Comparison of ENCODE assay signal across 9 mouse cellular contexts in genomic region chr5:92503356-92503847, GRCm38 (mm10). TPM values are rescaled to one million over a fixed set of nuclear protein-coding genes. Genes with fewer than 3 reads are reported as not detected.
DNase-seq lines count a peak whose midpoint lies in the region; ATAC-seq and TF ChIP-seq lines count a peak whose summit lies in the region.
"Had no signal": no experiment of that assay in that cellular context is flagged by ENCODE, and none has a peak within 500 bp of the region (broad histone marks: within the 10 kb centered on the region; RNA-seq: fewer than 3 reads in every experiment).

No protein-coding gene starts in this region.

- WGBS in embryonic facial prominence, embryonic 15.5 days: 82% methylated on average over 9 of the region's 9 CpGs
- WGBS in limb, embryonic 15.5 days: 82% methylated on average over 9 of the region's 9 CpGs
- WGBS in stomach, embryonic 15.5 days: 85% methylated on average over 9 of the region's 9 CpGs

- no peaks in the 10 kb centered on the region for H3K9me3 ChIP-seq in embryonic facial prominence, embryonic 15.5 days (replicated peaks)
- H3K9me3 ChIP-seq in limb, embryonic 15.5 days: no peaks in the 10 kb centered on the region
- H3K9me3 ChIP-seq in stomach, embryonic 15.5 days: no peaks in the 10 kb centered on the region

- no peak overlapping the region for H3K27ac ChIP-seq in left cerebral cortex, adult 2 months
- no peak overlapping the region for H3K27ac ChIP-seq in embryonic facial prominence, embryonic 15.5 days (replicated peaks)
- no peak overlapping the region for H3K27ac ChIP-seq in limb, embryonic 15.5 days
- H3K27ac ChIP-seq in stomach, embryonic 15.5 days: no peak overlapping the region

- no peak; the same call in none of the 2 replicates for TF ChIP-seq CTCF in left cerebral cortex, adult 2 months (IDR thresholded peaks at IDR 0.05)

- intact Hi-C loops in left cerebral cortex, adult 2 months (cut with DNase I): no loop called here
- intact Hi-C loops in left cerebral cortex, postnatal 4 days (cut with DNase I): no loop called here

- ATAC-seq in embryonic facial prominence, embryonic 15.5 days (ENCODE audit: insufficient number of reproducible peaks, low FRiP score, low TSS enrichment, low read depth): no peak
- no peak for ATAC-seq in limb, embryonic 15.5 days (ENCODE audit: insufficient number of reproducible peaks, low FRiP score, low TSS enrichment, low read depth)
- no peak for ATAC-seq in stomach, embryonic 15.5 days (ENCODE audit: insufficient read depth, low FRiP score, low read depth)

- H3K4me2 ChIP-seq in embryonic facial prominence, embryonic 15.5 days (replicated peaks): peak overlapping the region; percentile 52; the same call in 1 of the 2 replicates
- H3K4me2 ChIP-seq in limb, embryonic 15.5 days: peak overlapping the region; percentile 72; the same call in 1 of the 2 replicates
- peak overlapping the region; percentile 76 for H3K4me2 ChIP-seq in stomach, embryonic 15.5 days

- no peaks in the 10 kb centered on the region for H3K36me3 ChIP-seq in embryonic facial prominence, embryonic 15.5 days
- no peaks in the 10 kb centered on the region for H3K36me3 ChIP-seq in limb, embryonic 15.5 days
- H3K36me3 ChIP-seq in stomach, embryonic 15.5 days: no peaks in the 10 kb centered on the region

- peak overlapping the region; percentile 23 for H3K4me3 ChIP-seq in left cerebral cortex, adult 2 months
- H3K4me3 ChIP-seq in embryonic facial prominence, embryonic 15.5 days (replicated peaks): 0 out of 2 replicates have a peak overlapping the region, but pooled peaks have one; percentile 95
- H3K4me3 ChIP-seq in limb, embryonic 15.5 days: 0 out of 2 replicates have a peak overlapping the region, but pooled peaks have one; percentile 97
- 0 out of 2 replicates have a peak overlapping the region, but pooled peaks have one; percentile 98 for H3K4me3 ChIP-seq in stomach, embryonic 15.5 days (replicated peaks)

- H3K27me3 ChIP-seq in embryonic facial prominence, embryonic 15.5 days: no peaks in the 10 kb centered on the region
- no peaks in the 10 kb centered on the region for H3K27me3 ChIP-seq in limb, embryonic 15.5 days
- H3K27me3 ChIP-seq in stomach, embryonic 15.5 days (replicated peaks): no peaks in the 10 kb centered on the region

- no peak for DNase-seq in left cerebral cortex, adult 2 months (ENCODE audit: extremely low spot score in 1 of 2, low spot score in 2 of 2)
- no peak for DNase-seq in left cerebral cortex, postnatal 4 days
- no peak for DNase-seq in kidney, postnatal 25 days
- DNase-seq in B cell, adult 2 months: no peak
- no peak for DNase-seq in urinary bladder, postnatal 14 days (ENCODE audit: low spot score)
- DNase-seq: right cerebral cortex, postnatal 25 days had no signal

- no peak overlapping the region for H3K9ac ChIP-seq in embryonic facial prominence, embryonic 15.5 days
- no peak overlapping the region for H3K9ac ChIP-seq in limb, embryonic 15.5 days
- H3K9ac ChIP-seq in stomach, embryonic 15.5 days: no peak overlapping the region

- peaks cover 25% of the 10 kb centered on the region for H3K4me1 ChIP-seq in embryonic facial prominence, embryonic 15.5 days
- peaks cover 21% of the 10 kb centered on the region for H3K4me1 ChIP-seq in limb, embryonic 15.5 days
- peaks cover 39% of the 10 kb centered on the region for H3K4me1 ChIP-seq in stomach, embryonic 15.5 days

RNA-seq across cellular contexts. Expression of gene Scarb2, which starts 3.2 kb away (rescaled TPM):
- 10 to 100 TPM; 82.6 to 91.9 TPM for total RNA-seq in left cerebral cortex, adult 2 months (2021)
- total RNA-seq in left cerebral cortex, postnatal 4 days (2021): 100 to 1,000 TPM; 112 to 115 TPM
- 11.9 and 12.4 TPM in 2 replicates for polyA plus RNA-seq in embryonic facial prominence, embryonic 15.5 days (2015; fragmentation: Nextera tagmentation; extraction: Ambion mirVana)
- polyA plus RNA-seq in limb, embryonic 15.5 days (2015; fragmentation: Nextera tagmentation; extraction: Ambion mirVana): 13.6 and 14.3 TPM in 2 replicates
- 15.8 and 17.0 TPM in 2 replicates for polyA plus RNA-seq in stomach, embryonic 15.5 days (2015; fragmentation: Nextera tagmentation; extraction: Ambion mirVana)

RNA-seq across cellular contexts. Expression of gene Fam47e, which starts 51.5 kb away (rescaled TPM):
- total RNA-seq in left cerebral cortex, adult 2 months (2021): not detected
- total RNA-seq in left cerebral cortex, postnatal 4 days (2021): under 1 TPM; 0.42 to 0.60 TPM
- 4.7 and 9.4 TPM in 2 replicates for polyA plus RNA-seq in embryonic facial prominence, embryonic 15.5 days (2015; fragmentation: Nextera tagmentation; extraction: Ambion mirVana)
- polyA plus RNA-seq in limb, embryonic 15.5 days (2015; fragmentation: Nextera tagmentation; extraction: Ambion mirVana): not detected in 2 replicates
- polyA plus RNA-seq in stomach, embryonic 15.5 days (2015; fragmentation: Nextera tagmentation; extraction: Ambion mirVana): 0.13 and 0.36 TPM in 2 replicates

Comparison
In these comparisons a context has a peak if more than half of its experiments do, and no peak if none do; other contexts are left out.
1. H3K4me3 ChIP-seq: peak in every context shown above with its lines; median percentile 98 in stomach, embryonic 15.5 days; 97 in limb, embryonic 15.5 days; 95 in embryonic facial prominence, embryonic 15.5 days; 23 in left cerebral cortex, adult 2 months.